Mouse (Mus musculus) MEL (cell line): ENCODE data around the gene Cenpx. TPM values are rescaled to one million over a fixed set of nuclear protein-coding genes. Genes with fewer than 3 reads are reported as not detected.

Experiments
- DNase-seq: peaks from one replicate; pipeline ENCODE4 v3.0.0; 2011; ENCODE audit warnings: low read depth, low spot score
- H3K27ac ChIP-seq: 2 replicates; pipeline ENCODE4 v1.5.1; 2012; ENCODE audit warnings: low read depth, mild to moderate bottlenecking, control low read depth, low read length, moderate library complexity; ENCODE audit not compliant: control insufficient read depth
- H3K27me3 ChIP-seq, 2 experiments: fragments of 150-350 bp in 1 of 2; sonication (generic) in 1 of 2; 2 replicates each; pipeline ENCODE4 v1.6.1; 2012; ENCODE audit warnings: low read length in 2 of 2, mild to moderate bottlenecking in 2 of 2, improper control_type of control experiment in 1 of 2, moderate library complexity in 1 of 2; ENCODE audit not compliant: insufficient read depth in 2 of 2, control insufficient read depth in 1 of 2
- H3K36me3 ChIP-seq, 2 experiments: 2 replicates each; pipeline ENCODE4 v1.6.1; 2012 to 2014; ENCODE audit warnings: low read length in 2 of 2, improper control_type of control experiment in 1 of 2, inconsistent platforms in 1 of 2, mild to moderate bottlenecking in 1 of 2; ENCODE audit not compliant: insufficient read depth in 2 of 2, control insufficient read depth in 1 of 2
- H3K4me1 ChIP-seq, 2 experiments: fragments of 150-350 bp in 1 of 2; sonication (generic) in 1 of 2; 2 replicates each; pipeline ENCODE4 v1.6.1; 2012; ENCODE audit warnings: low read length in 2 of 2, improper control_type of control experiment in 1 of 2, mild to moderate bottlenecking in 1 of 2; ENCODE audit not compliant: insufficient read depth in 2 of 2, control insufficient read depth in 1 of 2
- H3K4me3 ChIP-seq, 2 experiments: fragments of 150-350 bp in 1 of 2; sonication (generic) in 1 of 2; 2 replicates each; pipeline ENCODE4 v1.5.1; 2012; ENCODE audit warnings: low read depth in 2 of 2, low read length in 2 of 2, mild to moderate bottlenecking in 2 of 2, moderate library complexity in 2 of 2, control low read depth in 1 of 2, improper control_type of control experiment in 1 of 2; ENCODE audit not compliant: control insufficient read depth in 1 of 2, insufficient read depth in 1 of 2
- H3K79me2 ChIP-seq: 2 replicates; pipeline ENCODE4 v1.6.1; 2012; ENCODE audit warnings: mild to moderate bottlenecking, low read length, moderate library complexity; ENCODE audit not compliant: control insufficient read depth, poor library complexity, insufficient read depth
- H3K9ac ChIP-seq: 2 replicates; pipeline ENCODE4 v1.6.1; 2012; ENCODE audit warnings: low read depth, mild to moderate bottlenecking, control low read depth, low read length, moderate library complexity; ENCODE audit not compliant: control insufficient read depth, poor library complexity, severe bottlenecking
- H3K9me3 ChIP-seq: fragments of 150-350 bp; sonication (generic); replicated peaks from 2 replicates; pipeline ENCODE4 v1.6.1; 2012; ENCODE audit warnings: mild to moderate bottlenecking, low read length, improper control_type of control experiment, moderate library complexity; ENCODE audit not compliant: insufficient read depth
- BHLHE40 ChIP-seq: IDR thresholded peaks from 2 replicates; pipeline ENCODE4 v1.6.1; 2012; ENCODE audit warnings: low read depth, mild to moderate bottlenecking, inconsistent platforms, low read length, improper control_type of control experiment, borderline replicate concordance
- CHD2 ChIP-seq: IDR thresholded peaks from 2 replicates; pipeline ENCODE4 v1.6.1; 2011; ENCODE audit warnings: low read length, improper control_type of control experiment
- CTCF ChIP-seq, 3 experiments: IDR thresholded peaks in 2 of 3; conservative IDR thresholded peaks in 1 of 3; 2 replicates each; pipeline ENCODE4 v1.5.1; 2011 to 2012; ENCODE audit warnings: low read length in 3 of 3, low read depth in 2 of 3, mild to moderate bottlenecking in 2 of 3, improper control_type of control experiment in 1 of 3, inconsistent platforms in 1 of 3, mixed read lengths in 1 of 3, moderate library complexity in 1 of 3; ENCODE audit not compliant: control insufficient read depth in 1 of 3, insufficient read depth in 1 of 3, poor library complexity in 1 of 3, severe bottlenecking in 1 of 3
- E2F4 ChIP-seq: IDR thresholded peaks from 2 replicates; pipeline ENCODE4 v1.6.1; 2011; ENCODE audit warnings: low read depth, low read length, improper control_type of control experiment, borderline replicate concordance
- ELF1 ChIP-seq: IDR thresholded peaks from 2 replicates; pipeline ENCODE4 v1.6.1; 2014; ENCODE audit warnings: low read depth, mild to moderate bottlenecking, inconsistent platforms, low read length, improper control_type of control experiment, moderate library complexity
- EP300 ChIP-seq, 2 experiments: IDR thresholded peaks; 2 replicates each; pipeline ENCODE4 v1.6.1; 2011; ENCODE audit warnings: improper control_type of control experiment in 2 of 2, low read length in 2 of 2, low read depth in 1 of 2, mild to moderate bottlenecking in 1 of 2
- GABPA ChIP-seq: IDR thresholded peaks from 2 replicates; pipeline ENCODE4 v1.6.1; 2012; ENCODE audit warnings: low read depth, mild to moderate bottlenecking, inconsistent platforms, low read length, improper control_type of control experiment, moderate library complexity
- GATA1 ChIP-seq: IDR thresholded peaks from 2 replicates; pipeline ENCODE4 v1.6.1; 2011; ENCODE audit warnings: low read depth, low read length, improper control_type of control experiment
- HCFC1 ChIP-seq: IDR thresholded peaks from 2 replicates; pipeline ENCODE4 v1.6.1; 2012; ENCODE audit warnings: low read depth, mild to moderate bottlenecking, inconsistent platforms, low read length, improper control_type of control experiment, moderate library complexity
- JUND ChIP-seq: IDR thresholded peaks from 2 replicates; pipeline ENCODE4 v1.6.1; 2011; ENCODE audit warnings: low read depth, mild to moderate bottlenecking, improper control_type of control experiment, low read length
- KAT2A ChIP-seq: conservative IDR thresholded peaks from 2 replicates; pipeline ENCODE4 v1.6.1; 2012; ENCODE audit warnings: low read depth, low read length, improper control_type of control experiment, inconsistent platforms
- MAFK ChIP-seq: IDR thresholded peaks from 2 replicates; pipeline ENCODE4 v1.6.1; 2011; ENCODE audit warnings: low read depth, mild to moderate bottlenecking, low read length, improper control_type of control experiment, borderline replicate concordance
- MAX ChIP-seq: IDR thresholded peaks from 2 replicates; pipeline ENCODE4 v1.6.1; 2011; ENCODE audit warnings: low read length, improper control_type of control experiment
- MAZ ChIP-seq: IDR thresholded peaks from 2 replicates; pipeline ENCODE4 v1.6.1; 2012; ENCODE audit warnings: low read depth, mild to moderate bottlenecking, inconsistent platforms, low read length, improper control_type of control experiment
- MEF2A ChIP-seq: IDR thresholded peaks from 2 replicates; pipeline ENCODE4 v1.6.1; 2014; ENCODE audit warnings: low read depth, mild to moderate bottlenecking, inconsistent platforms, low read length, improper control_type of control experiment; ENCODE audit not compliant: poor library complexity, insufficient replicate concordance, severe bottlenecking; ENCODE audit errors: extremely low read depth
- MXI1 ChIP-seq: IDR thresholded peaks from 2 replicates; pipeline ENCODE4 v1.6.1; 2011; ENCODE audit warnings: mild to moderate bottlenecking, low read depth, low read length, improper control_type of control experiment
- MYB ChIP-seq: IDR thresholded peaks from 2 replicates; pipeline ENCODE4 v1.6.1; 2011; ENCODE audit warnings: mild to moderate bottlenecking, low read depth, low read length, improper control_type of control experiment
- MYC ChIP-seq: IDR thresholded peaks from 2 replicates; pipeline ENCODE4 v1.6.1; 2011; ENCODE audit warnings: low read depth, mild to moderate bottlenecking, low read length, improper control_type of control experiment, moderate library complexity
- NRF1 ChIP-seq: IDR thresholded peaks from 2 replicates; pipeline ENCODE4 v1.6.1; 2014; ENCODE audit warnings: low read depth, mild to moderate bottlenecking, inconsistent platforms, low read length, improper control_type of control experiment, moderate library complexity; ENCODE audit not compliant: poor library complexity, insufficient read depth, severe bottlenecking
- POLR2A ChIP-seq, 2 experiments: IDR thresholded peaks; 2 replicates each; pipeline ENCODE4 v1.6.1; 2011 to 2012; ENCODE audit warnings: low read length in 2 of 2, mild to moderate bottlenecking in 2 of 2, control low read depth in 1 of 2, improper control_type of control experiment in 1 of 2, low read depth in 1 of 2, moderate library complexity in 1 of 2; ENCODE audit not compliant: control insufficient read depth in 1 of 2, insufficient read depth in 1 of 2, poor library complexity in 1 of 2
- POLR2AphosphoS2 ChIP-seq: IDR thresholded peaks from 2 replicates; pipeline ENCODE4 v1.6.1; 2011; ENCODE audit warnings: low read length, improper control_type of control experiment
- RAD21 ChIP-seq: IDR thresholded peaks from 2 replicates; pipeline ENCODE4 v1.6.1; 2011; ENCODE audit warnings: mild to moderate bottlenecking, low read depth, low read length, improper control_type of control experiment
- RCOR1 ChIP-seq: IDR thresholded peaks from 2 replicates; pipeline ENCODE4 v1.6.1; 2012; ENCODE audit warnings: low read depth, mild to moderate bottlenecking, inconsistent platforms, low read length, improper control_type of control experiment
- SIN3A ChIP-seq: IDR thresholded peaks from 2 replicates; pipeline ENCODE4 v1.6.1; 2012; ENCODE audit warnings: low read length, improper control_type of control experiment, inconsistent platforms
- SMC3 ChIP-seq: IDR thresholded peaks from 2 replicates; pipeline ENCODE4 v1.6.1; 2011; ENCODE audit warnings: low read depth, low read length, improper control_type of control experiment
- TAL1 ChIP-seq: IDR thresholded peaks from 2 replicates; pipeline ENCODE4 v1.6.1; 2012; ENCODE audit warnings: mild to moderate bottlenecking, inconsistent platforms, low read length, moderate library complexity, mixed read lengths
- TBP ChIP-seq: IDR thresholded peaks from 2 replicates; pipeline ENCODE4 v1.8.0; 2011; ENCODE audit warnings: low read depth, low read length, improper control_type of control experiment
- TCF12 ChIP-seq: IDR thresholded peaks from 2 replicates; pipeline ENCODE4 v1.6.1; 2014; ENCODE audit warnings: low read depth, mild to moderate bottlenecking, inconsistent platforms, low read length, improper control_type of control experiment, moderate library complexity
- UBTF ChIP-seq: IDR thresholded peaks from 2 replicates; pipeline ENCODE4 v1.6.1; 2012; ENCODE audit warnings: low read depth, mild to moderate bottlenecking, inconsistent platforms, low read length, improper control_type of control experiment, moderate library complexity, borderline replicate concordance; ENCODE audit not compliant: insufficient read depth
- USF1 ChIP-seq: IDR thresholded peaks from 2 replicates; pipeline ENCODE4 v1.6.1; 2014; ENCODE audit warnings: low read depth, mild to moderate bottlenecking, inconsistent platforms, low read length, improper control_type of control experiment, moderate library complexity
- USF2 ChIP-seq, 2 experiments: IDR thresholded peaks; 2 replicates each; pipeline ENCODE4 v1.6.1; 2011 to 2012; ENCODE audit warnings: improper control_type of control experiment in 2 of 2, low read length in 2 of 2, borderline replicate concordance in 1 of 2, inconsistent platforms in 1 of 2, low read depth in 1 of 2, mild to moderate bottlenecking in 1 of 2; ENCODE audit not compliant: insufficient read depth in 1 of 2
- ZC3H11A ChIP-seq: IDR thresholded peaks from 2 replicates; pipeline ENCODE4 v1.6.1; 2012; ENCODE audit warnings: low read depth, mild to moderate bottlenecking, inconsistent platforms, low read length, improper control_type of control experiment
- ZMIZ1 ChIP-seq: IDR thresholded peaks from 2 replicates; pipeline ENCODE4 v1.6.1; 2012; ENCODE audit warnings: low read depth, mild to moderate bottlenecking, inconsistent platforms, low read length, improper control_type of control experiment, moderate library complexity
- ZNF384 ChIP-seq: IDR thresholded peaks from 2 replicates; pipeline ENCODE4 v1.6.1; 2012; ENCODE audit warnings: low read depth, mild to moderate bottlenecking, inconsistent platforms, low read length, improper control_type of control experiment
- polyA plus RNA-seq, 2 experiments: library from polyadenylated mRNA; stranded (reverse) in 1 of 2; unstranded in 1 of 2; fragments of >175 nt in 1 of 2; fragments of >200 nt in 1 of 2; gene quantifications; 2 replicates each; pipeline versions ENCODE4 v1.2.1 to v1.2.4; 2012; ENCODE audit warnings: low replicate concordance in 2 of 2, low read depth in 1 of 2; ENCODE audit not compliant: insufficient read length in 2 of 2, insufficient read depth in 1 of 2, missing spikeins in 1 of 2
- total RNA-seq: library from RNA; depleted of rRNA; stranded (reverse); fragments of 300-350 nt; gene quantifications from 2 replicates; pipeline ENCODE4 v1.2.3, GENCODE M21; 2012; rRNA removed

Cenpx gene
- total RNA-seq (140 and 141 TPM in 2 replicates), polyA plus RNA-seq (100 to 1,000 TPM in 1 of 2 experiments, not detected in 1; 206 TPM)

- Histone ChIP-seq H3K9ac (peak within 1 kb of the TSS; percentile 81), H3K4me3 (peak within 1 kb of the TSS; percentile 73), H3K79me2 (peaks cover 17% of the 10 kb centered on the region), H3K9me3 (no peaks in the 10 kb centered on the region), H3K36me3 (peaks cover 0 to 2% of the 10 kb centered on the region in 2 experiments; a peak in 1 of 4 replicates), H3K27me3 (no peaks in the 10 kb centered on the region), H3K4me1 (peaks cover 0 to 8% of the 10 kb centered on the region in 2 experiments; a peak in 3 of 4 replicates), H3K27ac (peak within 1 kb of the TSS; percentile 53)
- DNase-seq, result peak; percentile 100
- peak; percentile 87 for TF ChIP-seq TBP
- TF ChIP-seq MEF2A, result no peak
- no peak for TF ChIP-seq ZC3H11A
- peak; percentile 97 for TF ChIP-seq SIN3A
- no peak for TF ChIP-seq JUND
- peak; percentile 92 to 97 for TF ChIP-seq POLR2A (IDR thresholded peaks at IDR 0.05; ENCODE audit: control insufficient read depth in 1 of 2, insufficient read depth in 1 of 2, low read depth in 1 of 2, low read length in 2 of 2, poor library complexity in 1 of 2)
- TF ChIP-seq MXI1, result peak; percentile 80
- TF ChIP-seq HCFC1, result peak; percentile 99
- peak; percentile 60 for TF ChIP-seq USF1
- 0 out of 2 replicates have a peak, but pooled peaks have one; percentile 38 for TF ChIP-seq UBTF
- no peak for TF ChIP-seq BHLHE40
- TF ChIP-seq EP300 (IDR thresholded peaks at IDR 0.05; ENCODE audit: low read depth in 1 of 2, low read length in 2 of 2), result no peak
- peak; percentile 83; the same call in 1 of the 2 replicates for TF ChIP-seq MYC
- no peak for TF ChIP-seq GATA1
- no peak for TF ChIP-seq ZNF384
- TF ChIP-seq MAX, result peak; percentile 84
- TF ChIP-seq SMC3, result no peak
- peak; percentile 78 for TF ChIP-seq CHD2
- TF ChIP-seq MAZ, result no peak; the same call in 1 of the 2 replicates
- TF ChIP-seq GABPA, result no peak
- peak; percentile 94 for TF ChIP-seq E2F4
- no peak for TF ChIP-seq RCOR1
- no peak; the same call in 1 of the 2 replicates for TF ChIP-seq POLR2AphosphoS2
- peak; percentile 83 for TF ChIP-seq ZMIZ1
- TF ChIP-seq USF2 (IDR thresholded peaks at IDR 0.05; ENCODE audit: borderline replicate concordance in 1 of 2, insufficient read depth in 1 of 2, low read depth in 1 of 2, low read length in 2 of 2), result no peak
- no peak for TF ChIP-seq CTCF (IDR thresholded peaks at IDR 0.05 in 2 of 3, conservative IDR thresholded peaks at IDR 0.05 in 1 of 3; ENCODE audit: control insufficient read depth in 1 of 3, insufficient read depth in 1 of 3, low read depth in 2 of 3, low read length in 3 of 3, poor library complexity in 1 of 3, severe bottlenecking in 1 of 3)
- peak; percentile 95 for TF ChIP-seq KAT2A
- peak; percentile 43; the same call in 1 of the 2 replicates for TF ChIP-seq NRF1
- TF ChIP-seq TAL1, result no peak
- no peak for TF ChIP-seq MAFK
- no peak for TF ChIP-seq RAD21
- no peak for TF ChIP-seq MYB
- TF ChIP-seq TCF12, result peak; percentile 18; the same call in 1 of the 2 replicates
- TF ChIP-seq ELF1, result peak; percentile 98
Observed at GRCm38 (mm10) chr11:120713580-120714518, at the start of gene Cenpx, which contains the start of gene Lrrc45. Cenpx (minus strand) TSS chr11:120713738. Lrrc45 (plus strand) TSS chr11:120713925.
